ENCODE assay signal across 29 mouse cellular contexts in genomic region chr6:52276920-52277319, GRCm38 (mm10). TPM values are rescaled to one million over a fixed set of nuclear protein-coding genes. Genes with fewer than 3 reads are reported as not detected.
DNase-seq lines count a peak whose midpoint lies in the region; ATAC-seq and TF ChIP-seq lines count a peak whose summit lies in the region.
"Had no signal": no experiment of that assay in that cellular context is flagged by ENCODE, and none has a peak within 500 bp of the region (broad histone marks: within the 10 kb centered on the region; RNA-seq: fewer than 3 reads in every experiment).

No protein-coding gene starts in this region.

- 8% methylated on average over 5 of the region's 5 CpGs for WGBS in intestine, embryonic 14.5 days
- WGBS in intestine, postnatal 0 days, result 24% methylated on average over 5 of the region's 5 CpGs
- 7% methylated on average over 5 of the region's 5 CpGs for WGBS in limb, embryonic 10.5 days
- 2% methylated on average over 5 of the region's 5 CpGs for WGBS in limb, embryonic 11.5 days
- WGBS in limb, embryonic 13.5 days, result 4% methylated on average over 5 of the region's 5 CpGs

- no peak overlapping the region for H3K27ac ChIP-seq in intestine, embryonic 14.5 days (ENCODE audit: low read depth)
- no peak overlapping the region for H3K27ac ChIP-seq in intestine, postnatal 0 days (ENCODE audit: low read depth, low read length)
- peak overlapping the region; percentile 39; the same call in 1 of the 2 replicates for H3K27ac ChIP-seq in limb, embryonic 10.5 days
- H3K27ac ChIP-seq in limb, embryonic 11.5 days (replicated peaks; ENCODE audit: low read depth, low read length), result no peak overlapping the region
- no peak overlapping the region for H3K27ac ChIP-seq in limb, embryonic 13.5 days
- H3K27ac ChIP-seq: embryonic facial prominence, embryonic 13.5 days; embryonic facial prominence, embryonic 15.5 days; forebrain, embryonic 10.5 days; forebrain, embryonic 12.5 days had no signal

- intact Hi-C loops in left cerebral cortex, postnatal 4 days (cut with DNase I), result loop anchor here (10.0 kb wide), 3 partner anchors 298 to 638 kb away; no protein-coding TSS in a partner anchor

- no peaks in the 10 kb centered on the region for H3K4me1 ChIP-seq in intestine, embryonic 14.5 days (replicated peaks; ENCODE audit: control insufficient read depth, insufficient read depth, low read length)
- H3K4me1 ChIP-seq in intestine, postnatal 0 days (replicated peaks; ENCODE audit: control insufficient read depth, insufficient read depth, low read length), result no peaks in the 10 kb centered on the region
- peaks cover 52% of the 10 kb centered on the region for H3K4me1 ChIP-seq in limb, embryonic 10.5 days
- H3K4me1 ChIP-seq in limb, embryonic 11.5 days (ENCODE audit: control insufficient read depth, insufficient read depth, low read length), result peaks cover 21% of the 10 kb centered on the region
- H3K4me1 ChIP-seq in limb, embryonic 13.5 days, result peaks cover 50% of the 10 kb centered on the region
- H3K4me1 ChIP-seq: forebrain, embryonic 10.5 days; forebrain, embryonic 12.5 days had no signal

- H3K36me3 ChIP-seq in intestine, embryonic 14.5 days (ENCODE audit: control insufficient read depth, insufficient read depth, low read length), result no peaks in the 10 kb centered on the region
- no peaks in the 10 kb centered on the region for H3K36me3 ChIP-seq in intestine, postnatal 0 days (ENCODE audit: control insufficient read depth, insufficient read depth)
- no peaks in the 10 kb centered on the region for H3K36me3 ChIP-seq in limb, embryonic 10.5 days
- no peaks in the 10 kb centered on the region for H3K36me3 ChIP-seq in limb, embryonic 11.5 days (ENCODE audit: control insufficient read depth, insufficient read depth, low read length)
- no peaks in the 10 kb centered on the region for H3K36me3 ChIP-seq in limb, embryonic 13.5 days
- H3K36me3 ChIP-seq: embryonic facial prominence, embryonic 13.5 days; embryonic facial prominence, embryonic 15.5 days; forebrain, embryonic 10.5 days; forebrain, embryonic 12.5 days had no signal

- peaks cover 64% of the 10 kb centered on the region for H3K27me3 ChIP-seq in intestine, embryonic 14.5 days (replicated peaks; ENCODE audit: control insufficient read depth, insufficient read depth, low read length)
- peaks cover 71% of the 10 kb centered on the region for H3K27me3 ChIP-seq in intestine, postnatal 0 days (replicated peaks; ENCODE audit: control insufficient read depth, insufficient read depth, low read length)
- peaks cover 84% of the 10 kb centered on the region for H3K27me3 ChIP-seq in limb, embryonic 10.5 days (ENCODE audit: low read depth, poor library complexity, severe bottlenecking)
- peaks cover 38% of the 10 kb centered on the region for H3K27me3 ChIP-seq in limb, embryonic 11.5 days (ENCODE audit: control insufficient read depth, insufficient read depth, low read length)
- peaks cover 58% of the 10 kb centered on the region for H3K27me3 ChIP-seq in limb, embryonic 13.5 days

- no peak overlapping the region for H3K4me2 ChIP-seq in intestine, embryonic 14.5 days (ENCODE audit: low read length)
- H3K4me2 ChIP-seq in intestine, postnatal 0 days (replicated peaks; ENCODE audit: low read depth), result no peak overlapping the region
- H3K4me2 ChIP-seq in limb, embryonic 11.5 days (ENCODE audit: low read depth, severe bottlenecking), result no peak overlapping the region
- H3K4me2 ChIP-seq in limb, embryonic 13.5 days (replicated peaks), result 0 out of 2 replicates have a peak overlapping the region, but pooled peaks have one; percentile 7
- H3K4me2 ChIP-seq: embryonic facial prominence, embryonic 13.5 days; embryonic facial prominence, embryonic 15.5 days; forebrain, embryonic 12.5 days had no signal

- H3K9me3 ChIP-seq in intestine, embryonic 14.5 days (ENCODE audit: control insufficient read depth, low read length), result no peaks in the 10 kb centered on the region
- no peaks in the 10 kb centered on the region for H3K9me3 ChIP-seq in intestine, postnatal 0 days (ENCODE audit: control insufficient read depth)
- no peaks in the 10 kb centered on the region for H3K9me3 ChIP-seq in limb, embryonic 10.5 days (replicated peaks)
- H3K9me3 ChIP-seq in limb, embryonic 11.5 days (ENCODE audit: control insufficient read depth, low read length), result no peaks in the 10 kb centered on the region
- H3K9me3 ChIP-seq in limb, embryonic 13.5 days, result no peaks in the 10 kb centered on the region; the same call in 1 of the 2 replicates
- H3K9me3 ChIP-seq: embryonic facial prominence, embryonic 13.5 days; embryonic facial prominence, embryonic 15.5 days; forebrain, embryonic 10.5 days; forebrain, embryonic 12.5 days had no signal

- peak; percentile 52 for DNase-seq in intestine, embryonic 14.5 days (ENCODE audit: low spot score)
- DNase-seq in limb, embryonic 10.5 days (ENCODE audit: low spot score), result peak; percentile 42
- peak; percentile 26 for DNase-seq in limb, embryonic 11.5 days (ENCODE audit: low spot score)
- no peak for DNase-seq in left cerebral cortex, postnatal 4 days
- DNase-seq in heart, adult 8-10 months (ENCODE audit: low spot score), result no peak
- DNase-seq: adrenal gland, adult 2 months; adrenal gland, postnatal 10 days; adrenal gland, postnatal 25 days; cerebellum, adult 11 months; cerebellum, adult 18-20 months; cerebellum, adult 8-10 months; cerebellum, adult 9-11 months; cerebellum, postnatal 14 days; cerebellum, postnatal 36 days had no signal

- no peak for TF ChIP-seq CTCF in intestine, postnatal 0 days (IDR thresholded peaks at IDR 0.05; ENCODE audit: low read depth)

- H3K9ac ChIP-seq in intestine, embryonic 14.5 days (ENCODE audit: low read length), result no peak overlapping the region
- H3K9ac ChIP-seq in intestine, postnatal 0 days (ENCODE audit: low read depth, low read length), result no peak overlapping the region
- H3K9ac ChIP-seq in limb, embryonic 11.5 days (ENCODE audit: low read length), result no peak overlapping the region
- no peak overlapping the region for H3K9ac ChIP-seq in limb, embryonic 13.5 days
- H3K9ac ChIP-seq: embryonic facial prominence, embryonic 13.5 days; embryonic facial prominence, embryonic 15.5 days; forebrain, embryonic 12.5 days had no signal

- no peak for ATAC-seq in intestine, embryonic 14.5 days (replicated peaks; ENCODE audit: low FRiP score, low TSS enrichment, low read depth)
- ATAC-seq in intestine, postnatal 0 days, result no peak
- no peak for ATAC-seq in limb, embryonic 11.5 days (ENCODE audit: insufficient number of reproducible peaks, low FRiP score, low TSS enrichment, low read depth)
- ATAC-seq in limb, embryonic 13.5 days (ENCODE audit: low FRiP score, low read depth), result no peak
- ATAC-seq: forebrain, embryonic 14.5 days; forebrain, embryonic 16.5 days had no signal

- H3K4me3 ChIP-seq in intestine, embryonic 14.5 days (ENCODE audit: low read depth, low read length), result no peak overlapping the region
- no peak overlapping the region for H3K4me3 ChIP-seq in intestine, postnatal 0 days (ENCODE audit: low read depth, low read length)
- H3K4me3 ChIP-seq in limb, embryonic 10.5 days, result no peak overlapping the region
- no peak overlapping the region for H3K4me3 ChIP-seq in limb, embryonic 11.5 days (ENCODE audit: low read depth, low read length)
- H3K4me3 ChIP-seq in limb, embryonic 13.5 days, result no peak overlapping the region
- H3K4me3 ChIP-seq: embryonic facial prominence, embryonic 13.5 days; embryonic facial prominence, embryonic 15.5 days; erythroblast, embryonic 14.5 days; forebrain, embryonic 10.5 days; forebrain, embryonic 12.5 days had no signal

RNA-seq across cellular contexts. Expression of gene Hoxa13, which starts 16.2 kb away (rescaled TPM):
- polyA plus RNA-seq in intestine, embryonic 14.5 days (2014; fragmentation: Nextera tagmentation; extraction: Ambion mirVana), result 0.35 and 0.39 TPM in 2 replicates
- polyA plus RNA-seq in intestine, postnatal 0 days (2015; fragmentation: Nextera tagmentation; extraction: Ambion mirVana), result not detected in 2 replicates
- polyA plus RNA-seq in limb, embryonic 10.5 days (2016; fragmentation: Nextera tagmentation; extraction: Ambion mirVana), result 2.7 and 11.1 TPM in 2 replicates
- polyA plus RNA-seq in limb, embryonic 11.5 days (2014; fragmentation: Nextera tagmentation; extraction: Ambion mirVana), result 25.1 and 29.7 TPM in 2 replicates
- polyA plus RNA-seq in limb, embryonic 13.5 days (2015; fragmentation: Nextera tagmentation; extraction: Ambion mirVana), result 24.5 and 27.7 TPM in 2 replicates
- total RNA-seq in left cerebral cortex, postnatal 4 days (2021), result not detected
- total RNA-seq in heart, adult 8-10 months (2022), result not detected
- total RNA-seq: adrenal gland, adult 2 months; adrenal gland, postnatal 10 days; adrenal gland, postnatal 25 days; adrenal gland, postnatal 4 days; common myeloid progenitor, adult 5-6 weeks; MEL had no signal
- polyA plus RNA-seq: adrenal gland, adult 2 months; brain, embryonic 14.5 days; embryonic facial prominence, embryonic 11.5 days; embryonic facial prominence, embryonic 13.5 days; erythroblast, embryonic 14.5 days; forebrain, embryonic 10.5 days; forebrain, embryonic 12.5 days; forebrain, embryonic 14.5 days; forebrain, embryonic 16.5 days had no signal

RNA-seq across cellular contexts. Expression of gene Hoxa11, which starts 31.3 kb away (rescaled TPM):
- 2.0 and 2.6 TPM in 2 replicates for polyA plus RNA-seq in intestine, embryonic 14.5 days (2014; fragmentation: Nextera tagmentation; extraction: Ambion mirVana)
- polyA plus RNA-seq in intestine, postnatal 0 days (2015; fragmentation: Nextera tagmentation; extraction: Ambion mirVana), result 1.1 TPM in 1 of 2 replicates, not detected in the other
- 71.6 and 74.9 TPM in 2 replicates for polyA plus RNA-seq in limb, embryonic 10.5 days (2016; fragmentation: Nextera tagmentation; extraction: Ambion mirVana)
- 66.3 and 78.0 TPM in 2 replicates for polyA plus RNA-seq in limb, embryonic 11.5 days (2014; fragmentation: Nextera tagmentation; extraction: Ambion mirVana)
- 44.5 and 55.0 TPM in 2 replicates for polyA plus RNA-seq in limb, embryonic 13.5 days (2015; fragmentation: Nextera tagmentation; extraction: Ambion mirVana)
- not detected for total RNA-seq in left cerebral cortex, postnatal 4 days (2021)
- total RNA-seq in heart, adult 8-10 months (2022), result not detected
- total RNA-seq: adrenal gland, adult 2 months; adrenal gland, postnatal 10 days; adrenal gland, postnatal 25 days; common myeloid progenitor, adult 5-6 weeks; MEL had no signal
- polyA plus RNA-seq: adrenal gland, adult 2 months; brain, embryonic 14.5 days; embryonic facial prominence, embryonic 11.5 days; embryonic facial prominence, embryonic 13.5 days; embryonic facial prominence, embryonic 15.5 days; erythroblast, embryonic 14.5 days; forebrain, embryonic 10.5 days; forebrain, embryonic 12.5 days; forebrain, embryonic 14.5 days; forebrain, embryonic 16.5 days had no signal

RNA-seq across cellular contexts. Expression of gene Hoxa10, which starts 36.3 kb away (rescaled TPM):
- polyA plus RNA-seq in intestine, embryonic 14.5 days (2014; fragmentation: Nextera tagmentation; extraction: Ambion mirVana), result 15.6 and 20.4 TPM in 2 replicates
- 0.17 and 7.8 TPM in 2 replicates for polyA plus RNA-seq in intestine, postnatal 0 days (2015; fragmentation: Nextera tagmentation; extraction: Ambion mirVana)
- polyA plus RNA-seq in limb, embryonic 10.5 days (2016; fragmentation: Nextera tagmentation; extraction: Ambion mirVana), result 175 and 195 TPM in 2 replicates
- 274 and 278 TPM in 2 replicates for polyA plus RNA-seq in limb, embryonic 11.5 days (2014; fragmentation: Nextera tagmentation; extraction: Ambion mirVana)
- polyA plus RNA-seq in limb, embryonic 13.5 days (2015; fragmentation: Nextera tagmentation; extraction: Ambion mirVana), result 191 and 207 TPM in 2 replicates
- total RNA-seq in left cerebral cortex, postnatal 4 days (2021), result not detected
- not detected for total RNA-seq in heart, adult 8-10 months (2022)
- total RNA-seq: adrenal gland, adult 2 months; adrenal gland, postnatal 25 days; MEL had no signal
- polyA plus RNA-seq: adrenal gland, adult 2 months; embryonic facial prominence, embryonic 11.5 days; embryonic facial prominence, embryonic 15.5 days; erythroblast, embryonic 14.5 days; forebrain, embryonic 10.5 days; forebrain, embryonic 12.5 days; forebrain, embryonic 14.5 days; forebrain, embryonic 16.5 days had no signal

RNA-seq across cellular contexts. Expression of gene Evx1, which starts 36.4 kb away (rescaled TPM):
- not detected in 2 replicates for polyA plus RNA-seq in intestine, embryonic 14.5 days (2014; fragmentation: Nextera tagmentation; extraction: Ambion mirVana)
- 0.04 TPM in 1 of 2 replicates, not detected in the other for polyA plus RNA-seq in intestine, postnatal 0 days (2015; fragmentation: Nextera tagmentation; extraction: Ambion mirVana)
- polyA plus RNA-seq in limb, embryonic 10.5 days (2016; fragmentation: Nextera tagmentation; extraction: Ambion mirVana), result 1.4 and 3.7 TPM in 2 replicates
- 3.8 and 5.1 TPM in 2 replicates for polyA plus RNA-seq in limb, embryonic 11.5 days (2014; fragmentation: Nextera tagmentation; extraction: Ambion mirVana)
- polyA plus RNA-seq in limb, embryonic 13.5 days (2015; fragmentation: Nextera tagmentation; extraction: Ambion mirVana), result 0.89 and 1.4 TPM in 2 replicates
- total RNA-seq in left cerebral cortex, postnatal 4 days (2021), result not detected
- total RNA-seq in heart, adult 8-10 months (2022), result not detected
- total RNA-seq: adrenal gland, postnatal 10 days; adrenal gland, postnatal 25 days; adrenal gland, postnatal 4 days; common myeloid progenitor, adult 5-6 weeks; MEL had no signal
- polyA plus RNA-seq: adrenal gland, adult 2 months; C2C12; embryonic facial prominence, embryonic 13.5 days; embryonic facial prominence, embryonic 15.5 days; erythroblast, embryonic 14.5 days; forebrain, embryonic 10.5 days; forebrain, embryonic 12.5 days; forebrain, embryonic 14.5 days; forebrain, embryonic 16.5 days had no signal

RNA-seq across cellular contexts. Expression of gene Hoxa9, which starts 46.0 kb away (rescaled TPM):
- polyA plus RNA-seq in intestine, embryonic 14.5 days (2014; fragmentation: Nextera tagmentation; extraction: Ambion mirVana), result 4.2 and 7.1 TPM in 2 replicates
- 1.1 and 3.0 TPM in 2 replicates for polyA plus RNA-seq in intestine, postnatal 0 days (2015; fragmentation: Nextera tagmentation; extraction: Ambion mirVana)
- polyA plus RNA-seq in limb, embryonic 10.5 days (2016; fragmentation: Nextera tagmentation; extraction: Ambion mirVana), result 95.7 and 123 TPM in 2 replicates
- 86.7 and 90.5 TPM in 2 replicates for polyA plus RNA-seq in limb, embryonic 11.5 days (2014; fragmentation: Nextera tagmentation; extraction: Ambion mirVana)
- polyA plus RNA-seq in limb, embryonic 13.5 days (2015; fragmentation: Nextera tagmentation; extraction: Ambion mirVana), result 58.3 and 63.5 TPM in 2 replicates
- not detected for total RNA-seq in left cerebral cortex, postnatal 4 days (2021)
- total RNA-seq in heart, adult 8-10 months (2022), result not detected
- total RNA-seq: MEL had no signal
- polyA plus RNA-seq: brain, embryonic 14.5 days; embryonic facial prominence, embryonic 13.5 days; erythroblast, embryonic 14.5 days; forebrain, embryonic 10.5 days; forebrain, embryonic 12.5 days; forebrain, embryonic 14.5 days; forebrain, embryonic 16.5 days had no signal

Comparison
In these comparisons a context has a peak if more than half of its experiments do, and no peak if none do; other contexts are left out.
1. DNase-seq: peak in intestine, embryonic 14.5 days (single experiment), limb, embryonic 10.5 days (single experiment) and limb, embryonic 11.5 days (single experiment); none in left cerebral cortex, postnatal 4 days (single experiment) and heart, adult 8-10 months (single experiment).
2. RNA of gene Hoxa11, which starts 31.3 kb away (polyA plus RNA-seq): 71.6 to 74.9 TPM in limb, embryonic 10.5 days, 66.3 to 78.0 TPM in limb, embryonic 11.5 days and 44.5 to 55.0 TPM in limb, embryonic 13.5 days; 2.0 to 2.6 TPM in intestine, embryonic 14.5 days and 1.1 TPM in intestine, postnatal 0 days; every median in the first group is over 10 times any median in the second.